23 mouse cellular contexts compared by ENCODE assay signal in the genomic region with DNA sequence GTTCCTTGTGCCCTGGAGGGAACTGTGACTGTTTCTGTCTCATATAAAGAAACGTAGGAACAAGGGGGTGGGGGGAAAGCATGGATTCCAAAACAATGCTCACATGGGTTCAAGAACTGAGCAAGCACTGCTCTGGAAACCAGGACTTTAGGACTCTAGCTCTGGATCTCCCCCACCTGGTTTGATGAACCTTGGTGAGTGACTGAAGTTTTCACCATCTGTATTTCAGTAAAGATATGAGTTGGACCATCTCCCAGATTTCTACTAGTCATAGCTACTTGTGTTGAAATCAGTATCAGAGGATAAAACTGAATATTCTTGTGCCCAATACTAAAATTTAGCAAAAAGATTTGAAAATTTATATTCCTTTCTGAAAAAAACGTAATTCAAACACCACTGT.
DNase-seq lines count a peak whose midpoint lies in the region; ATAC-seq lines count a peak whose summit lies in the region.
"Had no signal": no experiment of that assay in that cellular context is flagged by ENCODE, and none has a peak within 500 bp of the region (broad histone marks: within the 10 kb centered on the region; RNA-seq: fewer than 3 reads in every experiment).

No protein-coding gene starts in this region.

- WGBS in macrophage (ENCODE audit: missing documents) = 89% methylated on average over 2 of the region's 2 CpGs
- WGBS in kidney, embryonic 16.5 days = 62% methylated on average over 2 of the region's 2 CpGs
- 74% methylated on average over 2 of the region's 2 CpGs for WGBS in limb, embryonic 10.5 days

- H3K4me1 ChIP-seq in kidney, embryonic 16.5 days (ENCODE audit: insufficient read depth, low read length) = no peaks in the 10 kb centered on the region
- H3K4me1 ChIP-seq in limb, embryonic 10.5 days = no peaks in the 10 kb centered on the region
- H3K4me1 ChIP-seq: embryonic facial prominence, embryonic 13.5 days; forebrain, embryonic 10.5 days; heart, embryonic 15.5 days had no signal

- no peak overlapping the region for H3K9ac ChIP-seq in kidney, embryonic 16.5 days (replicated peaks; ENCODE audit: low read length)
- H3K9ac ChIP-seq: embryonic facial prominence, embryonic 13.5 days; heart, embryonic 15.5 days; hindbrain, embryonic 14.5 days had no signal

- H3K27ac ChIP-seq in macrophage = peak overlapping the region; percentile 32; the same call in 1 of the 2 replicates
- no peak overlapping the region for H3K27ac ChIP-seq in kidney, embryonic 16.5 days (ENCODE audit: low read length)
- no peak overlapping the region for H3K27ac ChIP-seq in limb, embryonic 10.5 days
- H3K27ac ChIP-seq: embryonic facial prominence, embryonic 13.5 days; forebrain, embryonic 10.5 days; heart, adult 2 months; heart, embryonic 15.5 days; hindbrain, embryonic 14.5 days had no signal

- H3K4me2 ChIP-seq in kidney, embryonic 16.5 days (replicated peaks; ENCODE audit: low read depth, low read length) = no peak overlapping the region
- H3K4me2 ChIP-seq: embryonic facial prominence, embryonic 13.5 days; heart, embryonic 11.5 days; heart, embryonic 15.5 days; hindbrain, embryonic 14.5 days had no signal

- H3K9me3 ChIP-seq in kidney, embryonic 16.5 days (ENCODE audit: low read length) = no peaks in the 10 kb centered on the region
- no peaks in the 10 kb centered on the region for H3K9me3 ChIP-seq in limb, embryonic 10.5 days (replicated peaks)
- H3K9me3 ChIP-seq: embryonic facial prominence, embryonic 13.5 days; forebrain, embryonic 10.5 days; G1E; heart, embryonic 15.5 days had no signal

- no peaks in the 10 kb centered on the region for H3K27me3 ChIP-seq in kidney, embryonic 16.5 days (ENCODE audit: insufficient read depth, low read length)
- H3K27me3 ChIP-seq in limb, embryonic 10.5 days (ENCODE audit: low read depth, poor library complexity, severe bottlenecking) = no peaks in the 10 kb centered on the region
- H3K27me3 ChIP-seq: embryonic facial prominence, embryonic 13.5 days; heart, embryonic 15.5 days had no signal

- no peaks in the 10 kb centered on the region for H3K36me3 ChIP-seq in macrophage (ENCODE audit: inconsistent target)
- no peaks in the 10 kb centered on the region for H3K36me3 ChIP-seq in kidney, embryonic 16.5 days (ENCODE audit: insufficient read depth, low read length)
- H3K36me3 ChIP-seq in limb, embryonic 10.5 days = no peaks in the 10 kb centered on the region
- H3K36me3 ChIP-seq: embryonic facial prominence, embryonic 13.5 days; forebrain, embryonic 10.5 days; G1E; heart, embryonic 15.5 days had no signal

- H3K79me2 ChIP-seq in macrophage (ENCODE audit: inconsistent target) = no peaks in the 10 kb centered on the region

- DNase-seq in 416B (ENCODE audit: low read depth) = peak; percentile 9
- peak; percentile 74 for DNase-seq in NIH3T3 (ENCODE audit: low read depth)
- DNase-seq in brain, adult 2 months (ENCODE audit: low read depth, low spot score) = peak; percentile 15
- DNase-seq in urinary bladder, postnatal 14 days (ENCODE audit: low spot score) = no peak
- no peak for DNase-seq in limb, embryonic 10.5 days (ENCODE audit: low spot score)
- no peak for DNase-seq in cerebellum, adult 18-20 months
- DNase-seq: adrenal gland, adult 2 months; adrenal gland, postnatal 25 days; cerebellum, adult 11 months; cerebellum, adult 9-11 months; cerebellum, postnatal 36 days; gastrocnemius, postnatal 14 days; heart, adult 2 months had no signal

- ATAC-seq in kidney, embryonic 16.5 days (ENCODE audit: low FRiP score, low TSS enrichment) = no peak
- ATAC-seq: forebrain, embryonic 14.5 days; intestine, embryonic 16.5 days had no signal

- no peak overlapping the region for H3K4me3 ChIP-seq in macrophage (ENCODE audit: inconsistent target)
- no peak overlapping the region for H3K4me3 ChIP-seq in kidney, embryonic 16.5 days (ENCODE audit: low read length)
- H3K4me3 ChIP-seq in limb, embryonic 10.5 days = no peak overlapping the region
- H3K4me3 ChIP-seq: embryonic facial prominence, embryonic 13.5 days; forebrain, embryonic 10.5 days; heart, adult 2 months; heart, embryonic 15.5 days had no signal

Comparison
In these comparisons a context has a peak if more than half of its experiments do, and no peak if none do; other contexts are left out.
1. DNase-seq: peak in 416B (single experiment), NIH3T3 (single experiment) and brain, adult 2 months (single experiment); none in urinary bladder, postnatal 14 days (single experiment), limb, embryonic 10.5 days (single experiment) and cerebellum, adult 18-20 months (0 of 2).